Mouse (Mus musculus): Measurements from ENCODE around the gene Tpra1.

- no peak for TF ChIP-seq POLR2A (IDR thresholded peaks at IDR 0.05; ENCODE audit: extremely low read depth, insufficient read depth, low read length)
- no peak for TF ChIP-seq CTCF (IDR thresholded peaks at IDR 0.05; ENCODE audit: extremely low read depth, insufficient read depth, low read length)
Measured at GRCm38 (mm10) chr6:88926870-88927269, 24.8 kb downstream of the Tpra1 start.
